Mouse (Mus musculus): ENCODE results near the gene Frmpd2. TPM values are rescaled to one million over a fixed set of nuclear protein-coding genes. Genes with fewer than 3 reads are reported as not detected.

Frmpd2 gene
- polyA plus RNA-seq (2012; rRNA removed) = 0.05 TPM in 1 of 2 replicates, not detected in the other

DNA sequence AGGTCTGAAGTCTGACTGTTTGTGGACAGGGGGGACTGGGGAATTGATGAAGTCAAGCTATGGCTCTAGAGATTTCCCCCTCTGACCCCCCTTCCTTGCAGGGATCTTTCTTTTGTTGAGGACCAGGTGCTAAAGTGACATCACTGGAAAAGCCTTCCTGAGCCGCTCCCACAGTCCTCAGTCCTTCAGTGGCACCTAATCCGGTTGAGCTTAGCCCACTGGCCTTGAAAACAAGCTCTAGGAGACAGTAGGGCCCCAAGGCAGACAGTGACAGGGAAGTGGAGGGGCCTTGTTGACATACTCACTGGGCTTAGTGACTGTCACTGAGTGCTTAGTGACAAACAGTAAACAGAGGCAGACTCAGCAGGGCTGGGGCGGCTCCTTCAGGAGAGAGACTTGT is at the start of gene Frmpd2:
Gene Frmpd2, plus strand, starts transcription at position 366 of the 400 bp plus-strand sequence.

GRCm38 (mm10) chr14:33447027-33447569 is 24.4 kb upstream of the Frmpd2 start, which contains the start of gene Mapk8:
Gene Mapk8, minus strand, starts transcription at chr14:33447158.

DNA sequence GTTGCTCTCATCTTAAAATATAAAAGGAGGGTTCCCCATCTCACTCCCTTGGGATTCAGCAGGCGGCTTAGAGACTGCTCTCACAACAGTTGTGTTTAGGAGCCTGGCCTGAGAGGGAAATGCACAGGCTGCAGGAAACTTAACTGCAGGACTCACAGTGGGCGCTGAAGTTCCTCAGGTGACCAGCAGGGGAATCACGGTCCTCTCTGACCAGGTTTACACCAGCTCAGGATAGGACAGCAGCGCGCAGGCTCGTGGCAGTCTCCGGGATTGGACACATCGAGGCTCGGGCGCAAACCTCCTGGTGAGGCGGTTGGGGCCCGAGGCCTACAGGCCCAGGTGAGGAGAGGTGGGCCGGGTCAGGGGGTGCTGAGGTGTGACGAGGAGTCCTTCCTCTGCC is 117.5 kb downstream of the Frmpd2 start, which contains the start of gene Ptpn20:
Gene Ptpn20, plus strand, starts transcription at position 257 of the 400 bp plus-strand sequence.

Other genes starting within 250 kb of the Frmpd2 start
- 7.6 and 8.6 TPM in 2 replicates for gene Mapk8, start 24.5 kb upstream of the Frmpd2 start, polyA plus RNA-seq (2012; rRNA removed)
- 0.01 and 0.03 TPM in 2 replicates for gene Ptpn20, start 117.5 kb downstream of the Frmpd2 start, polyA plus RNA-seq (2012; rRNA removed)

All from liver, embryonic 18 days (tissue).